Mouse (Mus musculus) heart, adult 2 months (tissue): ENCODE measurements around the gene 1700016D06Rik.
"Not testable (repeated sequence)": the region's sequence is repeated elsewhere in the genome, so short reads cannot be mapped to it uniquely, and the experiment has no call there.

Experiments used
- CTCF ChIP-seq: fragments of 200-600 bp; IDR thresholded peaks from 2 replicates; pipeline ENCODE4 v1.8.1; 2022; ENCODE audit warnings: antibody characterized with exemption, mild to moderate bottlenecking, moderate library complexity
- POLR2A ChIP-seq: fragments of 200-500 bp; IDR thresholded peaks from 2 replicates; pipeline ENCODE4 v1.6.1; 2011; ENCODE audit warnings: mild to moderate bottlenecking, low read depth, low read length, control low read depth; ENCODE audit not compliant: insufficient read depth

DNA sequence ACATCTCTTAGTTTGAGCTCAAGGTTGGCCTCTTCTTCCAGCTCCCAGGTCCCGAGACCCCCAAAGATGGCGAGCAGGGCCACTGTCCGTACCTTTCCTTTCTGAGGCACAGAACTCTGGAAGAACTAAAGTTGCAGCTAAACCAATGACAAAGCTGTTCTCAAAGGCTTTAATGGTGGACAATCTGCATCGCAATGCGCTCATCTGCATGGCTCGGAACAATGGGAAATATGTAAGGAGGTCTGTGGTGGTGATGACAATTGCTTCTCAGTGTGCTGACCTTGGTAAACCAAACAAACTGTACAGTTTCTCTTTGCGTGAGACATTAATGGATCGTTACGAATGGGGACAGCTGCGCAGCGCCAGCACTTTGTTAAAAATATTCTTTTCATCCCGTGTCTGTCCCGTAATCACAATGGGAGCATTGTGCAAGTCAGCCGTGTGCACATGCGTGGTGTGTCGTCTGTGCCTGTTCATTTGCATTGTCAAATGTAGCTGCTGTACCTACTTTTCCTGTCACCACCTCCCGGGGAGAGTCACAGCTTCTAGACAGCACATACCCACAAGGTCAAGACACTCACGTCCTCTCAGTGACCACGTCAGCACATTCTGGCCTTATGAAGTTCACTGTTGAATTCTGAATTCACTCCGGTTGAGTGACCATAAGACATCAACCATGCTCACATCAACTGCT lies 34.7 kb downstream of the 1700016D06Rik start:
- not testable (repeated sequence) for TF ChIP-seq CTCF, POLR2A
